In the genomic region with DNA sequence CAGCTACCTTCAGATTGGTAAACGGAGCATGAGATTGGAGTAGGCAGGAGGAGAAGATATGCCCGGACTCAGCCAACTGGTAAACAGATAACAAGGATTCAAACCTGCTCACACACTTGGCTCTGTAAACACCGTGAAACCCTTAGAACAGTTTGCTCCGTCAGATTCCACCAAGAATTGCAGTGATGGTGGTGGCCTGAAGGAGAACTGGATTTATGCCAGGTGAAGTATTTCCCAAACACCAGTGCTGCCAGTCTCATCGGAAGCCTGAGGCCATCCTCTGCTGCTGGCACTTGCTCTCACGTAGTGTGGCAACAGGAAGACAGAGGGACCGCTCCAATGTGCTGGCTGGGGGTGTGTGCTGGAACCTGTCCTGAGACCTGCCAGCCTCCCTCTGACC, we compare ENCODE assay signal across 30 mouse cellular contexts. TPM values are rescaled to one million over a fixed set of nuclear protein-coding genes. Genes with fewer than 3 reads are reported as not detected.
"Had no signal": no experiment of that assay in that cellular context is flagged by ENCODE, and none has a peak within 500 bp of the region (broad histone marks: within the 10 kb centered on the region; RNA-seq: fewer than 3 reads in every experiment).

No protein-coding gene starts in this region.

- H3K36me3 ChIP-seq: intestine, embryonic 15.5 days; liver, embryonic 13.5 days; liver, embryonic 15.5 days had no signal

- ATAC-seq: hindbrain, embryonic 16.5 days; inflammation-experienced regulatory T-cells, adult 6 months; intestine, embryonic 15.5 days; intestine, postnatal 0 days had no signal

- H3K27ac ChIP-seq: gastrocnemius, adult 2 months; heart, embryonic 10.5 days; hindbrain, embryonic 10.5 days; hindbrain, embryonic 12.5 days; hindbrain, embryonic 14.5 days; intestine, embryonic 15.5 days; limb, embryonic 12.5 days; liver, embryonic 13.5 days; liver, embryonic 15.5 days had no signal

- DNase-seq: gastrocnemius, adult 2 months; gastrocnemius, postnatal 10 days; gastrocnemius, postnatal 25 days; heart, adult 18-20 months; heart, postnatal 10 days; heart, postnatal 4 days; kidney, adult 18-20 months; kidney, adult 8-10 months; kidney, postnatal 10 days; kidney, postnatal 36 days; layer of hippocampus, adult 9-11 months; layer of hippocampus, postnatal 36 days; left cerebral cortex, postnatal 4 days; liver, embryonic 13.5 days had no signal

- H3K9ac ChIP-seq: heart, embryonic 12.5 days; hindbrain, embryonic 12.5 days; hindbrain, embryonic 14.5 days; intestine, embryonic 15.5 days; limb, embryonic 12.5 days; liver, embryonic 13.5 days; liver, embryonic 15.5 days had no signal

- H3K4me2 ChIP-seq: heart, embryonic 12.5 days; hindbrain, embryonic 12.5 days; hindbrain, embryonic 14.5 days; intestine, embryonic 15.5 days; limb, embryonic 12.5 days; liver, embryonic 11.5 days; liver, embryonic 13.5 days; liver, embryonic 15.5 days had no signal

- H3K27me3 ChIP-seq: heart, embryonic 12.5 days; hindbrain, embryonic 12.5 days; intestine, embryonic 15.5 days; limb, embryonic 12.5 days; liver, embryonic 13.5 days; liver, embryonic 15.5 days had no signal

- H3K9me3 ChIP-seq: heart, embryonic 10.5 days; intestine, embryonic 15.5 days; liver, embryonic 15.5 days had no signal

- H3K4me3 ChIP-seq: gastrocnemius, adult 2 months; heart, embryonic 10.5 days; heart, embryonic 12.5 days; hindbrain, embryonic 10.5 days; hindbrain, embryonic 12.5 days; intestine, embryonic 15.5 days; limb, embryonic 12.5 days; liver, embryonic 13.5 days; liver, embryonic 15.5 days had no signal

RNA-seq across cellular contexts. Expression of a gene that starts 12.6 kb away (rescaled TPM):
- polyA plus RNA-seq: heart, embryonic 12.5 days; heart, embryonic 14.5 days; heart, embryonic 16.5 days; inflammation-experienced regulatory T-cells, adult 6 months; intestine, postnatal 0 days; large intestine, adult 2 months; limb, embryonic 14.5 days; liver, embryonic 11.5 days; liver, embryonic 15.5 days had no signal
